Mouse (Mus musculus) granulocyte monocyte progenitor cell, adult 5-6 weeks (primary cell): ENCODE data around the gene P2rx2. TPM values are rescaled to one million over a fixed set of nuclear protein-coding genes. Genes with fewer than 3 reads are reported as not detected.

ENCODE experiments used
- ATAC-seq: replicated peaks from 2 replicates; pipeline ENCODE4 v1.8.0; 2016; ENCODE audit warnings: mild to moderate bottlenecking, moderate TSS enrichment, inconsistent platforms; ENCODE audit not compliant: poor library complexity, severe bottlenecking
- total RNA-seq, 2 experiments: library from RNA; stranded (forward) in 1 of 2; stranded (reverse) in 1 of 2; fragments of 200-712, 200-1000 nt in 1 of 2; fragments of >200 nt in 1 of 2; fragmentation: Nextera tagmentation in 1 of 2; gene quantifications; 2 replicates each; pipeline ENCODE4 v1.2.3; 2014 to 2017

P2rx2 gene
- total RNA-seq, 2 experiments from 2014 or later: not detected

DNA sequence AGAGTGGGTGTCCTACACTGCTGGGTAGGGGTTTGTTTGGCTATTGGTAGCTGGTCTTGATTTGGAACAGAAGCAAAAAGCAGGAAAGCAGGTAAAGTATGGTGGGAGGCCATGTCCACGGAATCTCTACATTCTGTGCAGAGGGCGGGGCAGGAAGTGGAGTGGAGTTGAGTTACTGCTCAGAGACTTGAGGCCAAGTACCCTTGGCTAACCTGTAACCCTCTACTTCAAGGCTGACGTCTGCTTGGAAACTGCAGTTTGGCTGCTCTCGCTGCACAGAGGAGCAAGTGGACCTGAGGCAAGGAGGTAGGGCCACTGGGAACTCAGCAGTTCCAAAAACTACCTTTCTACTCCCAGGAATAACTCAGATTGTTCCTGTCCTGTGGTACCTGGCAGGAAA is 1.5 kb upstream of the P2rx2 start, which contains the start of gene Lrcol1:
Lrcol1 (plus strand) TSS at position 207 of the 400 bp plus-strand sequence.
- ATAC-seq: no peak

DNA sequence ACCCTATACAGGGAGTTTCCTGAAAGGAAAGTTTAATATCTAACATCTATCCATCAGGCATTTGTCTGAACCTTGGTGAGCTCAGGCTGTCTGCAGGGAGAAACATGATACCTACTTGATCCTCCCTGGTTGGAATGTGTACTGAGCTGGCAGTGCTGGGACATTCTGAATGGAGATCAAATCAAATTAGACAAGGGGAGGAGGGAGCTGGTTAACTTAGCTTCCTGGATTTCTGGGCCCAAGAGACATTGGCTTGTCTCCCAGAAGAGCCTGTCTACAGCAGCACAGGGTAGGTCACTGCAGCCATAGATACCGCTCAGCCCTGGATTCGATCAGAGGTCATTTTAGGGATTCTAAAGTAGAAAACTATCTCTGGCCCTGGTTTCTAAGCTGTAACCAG is 4.2 kb downstream of the P2rx2 start:
- no peak for ATAC-seq

DNA sequence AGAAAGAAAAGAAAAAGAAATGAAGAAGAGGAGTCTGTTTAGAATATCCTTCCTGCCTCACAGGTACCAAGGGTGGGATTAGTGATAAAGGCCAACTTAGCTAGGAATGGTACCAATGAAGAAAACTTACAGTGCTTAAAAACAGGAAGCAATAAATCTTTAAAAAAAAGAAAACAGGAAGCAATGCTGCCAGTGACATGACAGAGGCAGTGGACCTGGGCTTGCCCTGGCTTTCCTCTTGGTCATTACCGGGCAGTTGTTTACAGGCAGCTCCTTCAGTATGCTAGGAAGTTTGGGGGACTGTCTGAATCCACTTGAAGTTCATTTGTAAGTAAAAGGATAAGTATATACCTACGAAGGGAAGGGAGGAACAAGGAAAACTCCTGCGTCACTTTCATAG is 12.5 kb downstream of the P2rx2 start:
- peak; percentile 62 for ATAC-seq

DNA sequence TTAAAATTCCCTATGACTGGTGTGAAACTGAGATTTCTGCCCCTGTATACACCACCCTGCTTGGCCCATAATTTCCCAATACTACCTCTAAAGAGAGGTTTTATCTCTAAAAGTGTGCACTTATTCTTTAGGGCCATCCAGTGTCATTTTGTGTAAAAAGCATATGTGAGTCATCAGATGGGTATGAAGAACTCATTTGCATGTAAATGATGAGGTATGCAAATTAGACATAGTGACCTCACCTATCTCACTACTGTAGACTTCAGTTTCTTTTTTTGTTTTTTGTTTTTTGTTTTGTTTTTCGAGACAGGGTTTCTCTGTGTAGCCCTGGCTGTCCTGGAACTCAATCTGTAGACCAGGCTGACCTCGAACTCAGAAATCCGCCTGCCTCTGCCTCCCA is 29.9 kb downstream of the P2rx2 start:
- ATAC-seq: no peak

DNA sequence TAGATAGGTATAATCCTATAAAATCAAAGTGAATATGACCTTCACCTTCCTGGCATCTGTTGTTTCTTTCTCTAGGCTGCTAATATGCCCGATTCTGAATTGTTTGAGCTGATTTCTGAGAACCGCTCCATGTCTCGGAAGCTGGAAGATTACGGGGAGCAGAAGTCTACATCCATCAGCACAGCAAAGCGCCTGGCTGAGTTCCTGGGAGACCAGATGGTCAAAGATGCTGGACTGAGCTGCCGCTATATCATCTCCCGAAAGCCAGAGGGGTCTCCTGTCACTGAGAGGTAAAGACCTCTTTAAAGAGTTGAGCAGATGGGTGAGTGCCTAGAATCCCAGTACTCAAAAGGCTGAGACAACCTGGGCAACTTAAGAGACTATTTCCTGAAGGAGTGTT is 34.2 kb downstream of the P2rx2 start:
- no peak for ATAC-seq

- no peak for ATAC-seq
Measured at GRCm38 (mm10) chr5:110300591-110300990, 42.4 kb downstream of the P2rx2 start.

DNA sequence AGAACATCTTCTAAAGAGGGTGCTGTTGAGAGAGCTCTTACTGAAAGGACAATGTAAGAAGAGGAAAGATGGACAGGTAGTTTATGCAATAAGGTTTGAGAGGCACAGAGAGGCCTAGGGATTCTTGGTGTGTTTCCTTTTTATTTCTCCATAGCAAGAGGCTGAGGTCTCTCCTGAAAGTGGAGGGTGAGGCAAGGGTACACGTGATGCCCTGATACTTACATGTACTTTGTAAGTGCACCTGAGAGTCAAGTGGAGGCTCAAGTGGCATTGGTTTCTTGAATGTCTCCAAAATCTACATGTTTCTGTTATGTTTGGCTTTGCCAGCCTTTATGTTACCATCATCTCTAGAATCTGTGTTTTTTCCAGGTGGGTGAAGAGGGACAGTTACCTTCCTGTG is 46.4 kb downstream of the P2rx2 start:
- ATAC-seq: no peak

- ATAC-seq: no peak
Measured at GRCm38 (mm10) chr5:110291649-110292048, 51.4 kb downstream of the P2rx2 start.

Other genes with a start within 250 kb of the P2rx2 start
- gene Gm35315, start 248.8 kb downstream of the P2rx2 start, total RNA-seq (2014; fragmentation: Nextera tagmentation): 0.73 and 1.7 TPM in 2 replicates
- gene Gm35315, start 248.8 kb downstream of the P2rx2 start, total RNA-seq (2017): 0.72 and 1.6 TPM in 2 replicates
- not detected in 2 replicates for gene Plcxd1, start 243.2 kb downstream of the P2rx2 start, total RNA-seq (2014; fragmentation: Nextera tagmentation)
- not detected in 2 replicates for gene Plcxd1, start 243.2 kb downstream of the P2rx2 start, total RNA-seq (2017)
- 20.4 and 32.2 TPM in 2 replicates for gene Gtpbp6, start 235.0 kb downstream of the P2rx2 start, total RNA-seq (2014; fragmentation: Nextera tagmentation)
- gene Gtpbp6, start 235.0 kb downstream of the P2rx2 start, total RNA-seq (2017): 9.2 and 14.0 TPM in 2 replicates
- 6.4 and 8.4 TPM in 2 replicates for gene Zfp605, start 233.1 kb downstream of the P2rx2 start, total RNA-seq (2014; fragmentation: Nextera tagmentation)
- gene Zfp605, start 233.1 kb downstream of the P2rx2 start, total RNA-seq (2017): 3.3 and 9.3 TPM in 2 replicates
- 28.0 and 33.3 TPM in 2 replicates for gene Chfr, start 207.4 kb downstream of the P2rx2 start, total RNA-seq (2014; fragmentation: Nextera tagmentation)
- 39.4 and 45.1 TPM in 2 replicates for gene Chfr, start 207.4 kb downstream of the P2rx2 start, total RNA-seq (2017)
- gene Golga3, start 166.5 kb downstream of the P2rx2 start, total RNA-seq (2014; fragmentation: Nextera tagmentation): 16.9 and 23.9 TPM in 2 replicates
- 19.4 and 22.8 TPM in 2 replicates for gene Golga3, start 166.5 kb downstream of the P2rx2 start, total RNA-seq (2017)
- 31.4 and 42.7 TPM in 2 replicates for gene Ankle2, start 112.2 kb downstream of the P2rx2 start, total RNA-seq (2014; fragmentation: Nextera tagmentation)
- 53.1 and 68.9 TPM in 2 replicates for gene Ankle2, start 112.2 kb downstream of the P2rx2 start, total RNA-seq (2017)
- gene Pgam5, start 73.3 kb downstream of the P2rx2 start, total RNA-seq (2014; fragmentation: Nextera tagmentation): 37.7 and 42.2 TPM in 2 replicates
- gene Pgam5, start 73.3 kb downstream of the P2rx2 start, total RNA-seq (2017): 41.4 and 45.0 TPM in 2 replicates
- gene Pxmp2, start 57.0 kb downstream of the P2rx2 start, total RNA-seq (2014; fragmentation: Nextera tagmentation): 9.7 TPM in 1 of 2 replicates, not detected in the other
- 4.3 and 6.3 TPM in 2 replicates for gene Pxmp2, start 57.0 kb downstream of the P2rx2 start, total RNA-seq (2017)
- 92.1 and 96.7 TPM in 2 replicates for gene Pole, start 56.9 kb downstream of the P2rx2 start, total RNA-seq (2014; fragmentation: Nextera tagmentation)
- 46.4 and 48.5 TPM in 2 replicates for gene Pole, start 56.9 kb downstream of the P2rx2 start, total RNA-seq (2017)
- gene Lrcol1, start 1.5 kb upstream of the P2rx2 start, total RNA-seq (2014; fragmentation: Nextera tagmentation): not detected in 2 replicates
- gene Lrcol1, start 1.5 kb upstream of the P2rx2 start, total RNA-seq (2017): not detected in 2 replicates
- gene Fbrsl1, start 105.3 kb upstream of the P2rx2 start, total RNA-seq (2014; fragmentation: Nextera tagmentation): 25.2 and 29.7 TPM in 2 replicates
- gene Fbrsl1, start 105.3 kb upstream of the P2rx2 start, total RNA-seq (2017): 9.5 and 12.6 TPM in 2 replicates
- not detected in 2 replicates for gene Galnt9, start 201.1 kb upstream of the P2rx2 start, total RNA-seq (2014; fragmentation: Nextera tagmentation)
- gene Galnt9, start 201.1 kb upstream of the P2rx2 start, total RNA-seq (2017): 0.43 TPM in 1 of 2 replicates, not detected in the other